ENCODE assay signal across 21 mouse cellular contexts in genomic region chr14:27384143-27384542, GRCm38 (mm10). TPM values are rescaled to one million over a fixed set of nuclear protein-coding genes. Genes with fewer than 3 reads are reported as not detected.
DNase-seq lines count a peak whose midpoint lies in the region; ATAC-seq and TF ChIP-seq lines count a peak whose summit lies in the region.
"Had no signal": no experiment of that assay in that cellular context is flagged by ENCODE, and none has a peak within 500 bp of the region (broad histone marks: within the 10 kb centered on the region; RNA-seq: fewer than 3 reads in every experiment).

No protein-coding gene starts in this region.

- 85% methylated on average over 4 of the region's 4 CpGs for WGBS in spleen, adult 2 months

- peak; percentile 4; the same call in 1 of the 2 replicates for ATAC-seq in neutrophil, adult 5-6 weeks (ENCODE audit: extremely low read depth, insufficient number of reproducible peaks, low FRiP score, poor library complexity, severe bottlenecking)
- ATAC-seq: forebrain, embryonic 15.5 days; hindbrain, postnatal 0 days; liver, embryonic 12.5 days had no signal

- H3K36me3 ChIP-seq in spleen, adult 2 months (ENCODE audit: control insufficient read depth, insufficient read depth, low read length): peaks cover 37% of the 10 kb centered on the region
- H3K36me3 ChIP-seq: forebrain, embryonic 15.5 days; liver, embryonic 12.5 days had no signal

- H3K4me3 ChIP-seq in spleen, adult 2 months (ENCODE audit: extremely low read depth, insufficient read depth, insufficient read length): no peak overlapping the region
- H3K4me3 ChIP-seq: forebrain, embryonic 15.5 days; heart, embryonic 13.5 days; limb, embryonic 13.5 days; liver, embryonic 12.5 days had no signal

- H3K4me1 ChIP-seq in spleen, adult 2 months (ENCODE audit: control insufficient read depth, insufficient read depth, insufficient read length): peaks cover 6% of the 10 kb centered on the region; the same call in 1 of the 2 replicates
- H3K4me1 ChIP-seq: forebrain, embryonic 15.5 days; heart, embryonic 13.5 days; limb, embryonic 13.5 days had no signal

- H3K27me3 ChIP-seq in spleen, adult 2 months (ENCODE audit: control insufficient read depth, insufficient read depth, low read length): no peaks in the 10 kb centered on the region
- H3K27me3 ChIP-seq: forebrain, embryonic 15.5 days; heart, embryonic 13.5 days; limb, embryonic 13.5 days; liver, embryonic 12.5 days had no signal

- TF ChIP-seq POLR2A in spleen, adult 2 months (IDR thresholded peaks at IDR 0.05; ENCODE audit: low read depth, low read length): no peak

- TF ChIP-seq CTCF in spleen, adult 2 months (IDR thresholded peaks at IDR 0.05; ENCODE audit: extremely low read depth, insufficient read depth, insufficient read length, insufficient replicate concordance): no peak

- H3K27ac ChIP-seq in spleen, adult 2 months (ENCODE audit: insufficient read depth, low read length): peak overlapping the region; percentile 40; the same call in 1 of the 2 replicates
- H3K27ac ChIP-seq: forebrain, embryonic 15.5 days; heart, embryonic 13.5 days; hindbrain, postnatal 0 days; limb, embryonic 13.5 days; liver, embryonic 12.5 days had no signal

- DNase-seq in spleen, adult 2 months (ENCODE audit: low read depth in 1 of 2, low spot score in 2 of 2): no peak
- no peak for DNase-seq in spleen, postnatal 4 days (ENCODE audit: low spot score in 2 of 2)
- DNase-seq in 416B (ENCODE audit: low read depth): peak; percentile 38
- DNase-seq in T-cell, adult 2 months (ENCODE audit: low spot score): peak; percentile 73
- no peak for DNase-seq in cerebellum, adult 9-10 months
- no peak for DNase-seq in adrenal gland, postnatal 36 days
- DNase-seq: adrenal gland, adult 2 months; cerebellum, adult 2 months; gastrocnemius, postnatal 14 days; heart, adult 18-20 months; heart, postnatal 14 days; kidney, adult 11 months; kidney, postnatal 4 days; lung, adult 18-20 months; lung, postnatal 14 days had no signal

RNA-seq across cellular contexts. Expression of gene Fam208a, which starts 44.5 kb away (rescaled TPM):
- polyA plus RNA-seq in spleen, adult 2 months (2012; rRNA removed): 4.3 and 4.6 TPM in 2 replicates
- 89.9 and 91.2 TPM in 2 replicates for total RNA-seq in neutrophil, adult 5-6 weeks (2017)
- 10 to 100 TPM; 23.1 to 25.0 TPM for total RNA-seq in adrenal gland, postnatal 36 days (2021)

Comparison
In these comparisons a context has a peak if more than half of its experiments do, and no peak if none do; other contexts are left out.
1. DNase-seq: peak in 416B (single experiment) and T-cell, adult 2 months (single experiment); none in spleen, adult 2 months (0 of 2), spleen, postnatal 4 days (0 of 2), cerebellum, adult 9-10 months (single experiment) and adrenal gland, postnatal 36 days (0 of 2).